Mouse (Mus musculus): ENCODE measurements at regions not wholly inside any gene's neighbourhood (a gene's known extent, or its start where the extent isn't known, plus 50 kb on each side); places are given as distances from the start of the nearest gene placed in this dataset.

DNA sequence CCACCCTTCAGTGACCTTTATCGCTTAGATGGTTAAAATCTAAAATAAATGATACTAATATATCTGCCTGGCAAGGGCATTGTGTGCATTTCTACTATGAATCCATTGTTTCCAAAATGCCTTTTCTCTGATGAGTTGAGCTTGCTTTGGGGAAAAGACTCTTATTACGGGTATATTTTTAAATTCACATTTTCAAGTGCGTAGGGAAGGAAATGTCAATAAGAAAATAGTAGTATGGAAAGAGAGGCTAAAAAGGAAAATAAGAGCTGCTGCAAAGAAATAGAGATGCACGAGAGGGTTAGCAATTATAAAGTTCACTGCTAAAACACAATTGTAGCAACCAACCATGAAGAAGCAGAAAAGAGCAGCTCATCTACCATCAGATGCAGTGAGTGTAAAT, 123.8 kb upstream of the Chl1 start:
- TF ChIP-seq CTCF (IDR thresholded peaks at IDR 0.05; ENCODE audit: control insufficient read depth, insufficient read depth, insufficient replicate concordance, low read depth, low read length) (no peak), POLR2A (IDR thresholded peaks at IDR 0.05; ENCODE audit: control insufficient read depth, low read depth, low read length) (no peak)

All from testis, adult 2 months (tissue).